Mouse (Mus musculus) olfactory bulb, adult 2 months (tissue): ENCODE data around the gene Upk3bl. TPM values are rescaled to one million over a fixed set of nuclear protein-coding genes. Genes with fewer than 3 reads are reported as not detected.
"Not testable (repeated sequence)": the region's sequence is repeated elsewhere in the genome, so short reads cannot be mapped to it uniquely, and the experiment has no call there.

Experiments
- H3K27ac ChIP-seq: fragments of 200-500 bp; 2 replicates; pipeline ENCODE4 v1.5.1; 2012; ENCODE audit warnings: low read depth, low read length; ENCODE audit not compliant: insufficient read depth
- H3K4me1 ChIP-seq: fragments of 200-500 bp; 2 replicates; pipeline ENCODE4 v1.6.1; 2012; ENCODE audit warnings: low read length; ENCODE audit not compliant: control insufficient read depth, insufficient read depth
- H3K4me3 ChIP-seq: fragments of 200-500 bp; 2 replicates; pipeline ENCODE4 v1.5.1; 2012; ENCODE audit warnings: mild to moderate bottlenecking, low read depth, low read length, moderate library complexity; ENCODE audit not compliant: insufficient read depth
- CTCF ChIP-seq: fragments of 200-500 bp; IDR thresholded peaks from 2 replicates; pipeline ENCODE4 v1.5.1; 2012; ENCODE audit warnings: low read depth, mild to moderate bottlenecking, low read length, moderate library complexity; ENCODE audit not compliant: insufficient read depth
- POLR2A ChIP-seq: fragments of 200-500 bp; IDR thresholded peaks from 2 replicates; pipeline ENCODE4 v1.6.1; 2012; ENCODE audit warnings: mild to moderate bottlenecking, low read depth, low read length, moderate library complexity; ENCODE audit not compliant: insufficient read depth
- WGBS: fragments of 180-500 bp; shearing (Covaris S2); methylation state at CpG from one replicate; pipeline ENCODE4 v1.1.7; 2018; 5-methylcytosine and 5-hydroxymethylcytosine counted together
- polyA plus RNA-seq: library from polyadenylated mRNA; stranded (reverse); fragments of >200 nt; gene quantifications from 2 replicates; pipeline ENCODE4 v1.2.4, GENCODE M21; 2012; ENCODE audit warnings: low replicate concordance; ENCODE audit not compliant: missing spikeins, insufficient read depth, insufficient read length

The Upk3bl gene
- polyA plus RNA-seq, 1 experiment: not detected

DNA sequence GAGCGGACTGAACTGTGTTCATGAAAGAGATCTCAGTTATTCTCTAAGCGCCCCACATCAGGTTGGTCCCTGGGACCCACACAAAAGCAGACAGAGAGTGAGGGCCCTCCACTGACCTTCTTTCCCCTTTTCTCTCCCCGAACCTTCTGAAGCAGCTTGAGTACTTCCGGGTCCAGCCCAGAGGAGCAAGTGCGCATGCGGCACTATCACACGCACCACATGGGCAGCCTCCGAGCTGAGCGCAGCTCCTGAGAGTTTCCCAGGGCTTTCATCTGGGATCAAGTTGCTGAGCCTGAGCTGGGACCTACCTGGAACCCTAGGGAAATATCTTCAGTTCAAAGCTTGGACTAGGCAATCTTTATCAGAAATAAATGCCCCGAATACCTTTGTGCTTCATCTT lies 9.6 kb downstream of the Upk3bl start:
- H3K27ac ChIP-seq: no peak overlapping the region
- H3K4me3 ChIP-seq: no peak overlapping the region
- no peak for TF ChIP-seq CTCF
- TF ChIP-seq POLR2A: no peak
- H3K4me1 ChIP-seq: no peaks in the 10 kb centered on the region
- WGBS: 90% methylated on average over 10 of the region's 10 CpGs

DNA sequence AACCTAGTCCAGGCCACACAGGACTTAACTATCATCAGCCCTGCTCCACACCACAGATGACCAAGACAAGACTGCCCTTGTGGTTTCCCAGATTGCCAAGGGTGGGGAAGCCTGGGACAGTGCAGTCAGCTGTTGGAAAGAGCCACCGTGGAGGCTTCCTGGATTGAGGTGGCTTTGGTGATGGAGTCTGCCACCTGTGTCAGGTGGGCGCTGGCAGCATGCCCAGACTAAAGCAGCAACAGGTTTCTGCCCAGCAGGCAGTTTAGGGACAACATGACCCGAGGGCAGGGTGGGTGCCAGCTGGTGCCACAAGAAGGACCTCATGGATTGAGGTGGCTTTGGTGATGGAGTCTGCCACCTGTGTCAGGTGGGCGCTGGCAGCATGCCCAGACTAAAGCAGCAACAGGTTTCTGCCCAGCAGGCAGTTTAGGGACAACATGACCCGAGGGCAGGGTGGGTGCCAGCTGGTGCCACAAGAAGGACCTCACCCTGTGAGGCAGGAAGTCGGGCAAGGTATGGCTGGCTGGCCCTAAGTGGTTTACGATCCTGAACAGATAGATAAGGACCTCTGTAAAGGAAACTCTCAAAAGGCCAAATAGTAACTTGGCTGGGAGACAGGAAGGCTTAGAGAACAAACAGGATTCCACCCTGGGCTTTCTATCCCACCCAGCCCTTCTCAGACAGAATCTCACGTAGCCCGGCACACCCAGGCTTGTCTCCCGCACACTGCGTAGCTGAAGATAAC lies 12.3 kb downstream of the Upk3bl start:
- not testable (repeated sequence) for H3K27ac ChIP-seq, H3K4me1 ChIP-seq, H3K4me3 ChIP-seq
- 79% methylated on average over 11 of the region's 11 CpGs for WGBS

GRCm38 (mm10) chr5:136069411-136069810 lies 15.1 kb downstream of the Upk3bl start:
- TF ChIP-seq POLR2A: no peak
- no peak for TF ChIP-seq CTCF
- Histone ChIP-seq H3K27ac (no peak overlapping the region), H3K4me1 (no peaks in the 10 kb centered on the region), H3K4me3 (no peak overlapping the region)
- WGBS: 80% methylated on average over 2 of the region's 2 CpGs

DNA sequence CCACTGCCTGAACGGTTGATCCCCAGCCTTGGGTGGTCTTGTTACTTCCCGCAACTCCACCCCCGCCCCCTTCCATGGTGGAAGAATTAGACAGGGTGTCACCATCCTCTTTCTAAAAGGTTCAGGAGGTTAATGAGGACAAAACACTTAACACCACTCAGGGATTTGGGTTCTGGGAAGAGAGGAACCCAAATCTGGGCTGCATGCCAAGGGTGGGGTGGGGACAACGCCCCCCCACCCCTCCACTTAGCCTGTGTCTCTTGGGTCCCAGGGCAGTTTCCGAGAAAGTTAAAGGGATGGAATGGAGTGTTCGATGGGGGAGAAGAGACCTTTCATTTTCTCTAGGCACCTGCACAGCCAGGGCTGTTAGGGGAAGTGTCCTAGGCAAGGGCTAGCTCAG lies 18.8 kb downstream of the Upk3bl start:
- 55% methylated on average over 6 of the region's 6 CpGs for WGBS
- TF ChIP-seq POLR2A: no peak
- TF ChIP-seq CTCF: no peak
- no peak overlapping the region for H3K27ac ChIP-seq
- peaks cover 7% of the 10 kb centered on the region for H3K4me1 ChIP-seq
- H3K4me3 ChIP-seq: no peak overlapping the region

DNA sequence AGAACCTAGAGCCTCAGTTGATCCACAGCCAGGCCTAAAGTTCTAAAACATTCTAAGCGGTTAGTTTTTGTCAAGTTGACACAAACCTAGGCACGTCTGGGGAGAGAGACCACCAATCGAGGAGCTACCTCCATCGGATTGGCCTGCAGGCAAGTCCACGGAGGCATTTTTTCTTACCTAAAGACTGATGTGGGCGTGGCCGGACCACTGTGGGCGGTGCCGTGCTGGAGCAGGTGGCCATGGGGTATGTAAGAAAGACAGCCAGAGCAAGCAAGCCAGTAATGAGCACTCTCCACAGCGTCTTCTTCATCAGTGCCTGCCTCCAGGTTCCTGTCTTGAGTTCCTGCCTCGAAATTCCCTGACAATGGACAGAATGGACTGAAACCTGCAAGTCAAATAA lies 19.2 kb downstream of the Upk3bl start:
- H3K4me3 ChIP-seq: no peak overlapping the region
- 74% methylated on average over 11 of the region's 11 CpGs for WGBS
- H3K27ac ChIP-seq: no peak overlapping the region
- peaks cover 7% of the 10 kb centered on the region for H3K4me1 ChIP-seq
- no peak for TF ChIP-seq POLR2A

GRCm38 (mm10) chr5:136075076-136075475 lies 20.8 kb downstream of the Upk3bl start:
- H3K4me1 ChIP-seq: peaks cover 7% of the 10 kb centered on the region
- H3K27ac ChIP-seq: no peak overlapping the region
- WGBS: 95% methylated on average over 5 of the region's 5 CpGs
- no peak overlapping the region for H3K4me3 ChIP-seq
- TF ChIP-seq POLR2A (no peak), CTCF (no peak)

GRCm38 (mm10) chr5:136076284-136076683 lies 22.0 kb downstream of the Upk3bl start:
- Histone ChIP-seq H3K27ac (no peak overlapping the region), H3K4me1 (peaks cover 7% of the 10 kb centered on the region), H3K4me3 (no peak overlapping the region)
- no peak for TF ChIP-seq POLR2A
- TF ChIP-seq CTCF: no peak
- 35% methylated on average over 7 of the region's 7 CpGs for WGBS

- peak overlapping the region; percentile 55; the same call in 1 of the 2 replicates for H3K27ac ChIP-seq
- H3K4me3 ChIP-seq: no peak overlapping the region
- TF ChIP-seq CTCF (no peak), POLR2A (no peak)
- peaks cover 7% of the 10 kb centered on the region for H3K4me1 ChIP-seq
- 53% methylated on average over 9 of the region's 9 CpGs for WGBS
These were observed 22.8 kb downstream of the Upk3bl start for GRCm38 (mm10) chr5:136077001-136077550.

DNA sequence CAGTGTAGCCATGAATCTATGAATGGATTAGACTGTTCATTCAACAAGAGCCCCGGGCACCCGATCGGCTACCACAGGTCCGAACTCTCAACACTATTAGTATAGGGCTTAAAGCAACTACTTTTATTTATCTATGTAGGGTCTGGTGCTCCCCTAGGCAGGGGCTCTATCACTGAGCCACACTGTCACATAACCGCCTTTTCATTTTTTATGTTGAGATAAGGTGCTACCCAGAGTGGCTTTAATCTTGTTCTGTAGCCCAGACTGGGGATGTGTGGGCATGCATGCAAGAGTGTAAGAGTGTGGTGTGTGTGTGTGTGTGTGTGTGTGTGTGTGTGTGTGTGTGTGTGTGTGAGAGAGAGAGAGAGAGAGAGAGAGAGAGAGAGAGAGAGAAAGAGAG lies 23.8 kb downstream of the Upk3bl start:
- no peak for TF ChIP-seq CTCF
- TF ChIP-seq POLR2A: no peak
- 88% methylated on average over 5 of the region's 5 CpGs for WGBS
- peaks cover 7% of the 10 kb centered on the region for H3K4me1 ChIP-seq
- 0 out of 2 replicates have a peak overlapping the region, but pooled peaks have one; percentile 40 for H3K27ac ChIP-seq
- no peak overlapping the region for H3K4me3 ChIP-seq

GRCm38 (mm10) chr5:136082345-136082744 lies 28.1 kb downstream of the Upk3bl start:
- WGBS: 78% methylated on average over 4 of the region's 4 CpGs
- Histone ChIP-seq H3K4me1 (peaks cover 21% of the 10 kb centered on the region), H3K27ac (no peak overlapping the region), H3K4me3 (no peak overlapping the region)
- TF ChIP-seq POLR2A (no peak), CTCF (no peak)
